Mouse (Mus musculus): ENCODE measurements at regions not wholly inside any gene's neighbourhood (a gene's known extent, or its start where the extent isn't known, plus 50 kb on each side); places are given as distances from the start of the nearest gene placed in this dataset.

- DNase-seq = no peak
- intact Hi-C loops (cut with DNase I) = no loop called here
Observed at GRCm38 (mm10) chr2:45904623-45905235, 787.5 kb upstream of the Zeb2 start.

- no peak for DNase-seq
- intact Hi-C loops (cut with DNase I) = no loop called here
Observed at GRCm38 (mm10) chr2:45904090-45904489, 786.9 kb upstream of the Zeb2 start.

- no peak for DNase-seq
- intact Hi-C loops (cut with DNase I) = no loop called here
Observed at GRCm38 (mm10) chr2:45903350-45903749, 786.2 kb upstream of the Zeb2 start.

GRCm38 (mm10) chr2:45901892-45902291 lies 784.7 kb upstream of the Zeb2 start:
- intact Hi-C loops (cut with DNase I) = no loop called here
- no peak for DNase-seq

GRCm38 (mm10) chr2:45884680-45885079 lies 767.5 kb upstream of the Zeb2 start:
- intact Hi-C loops (cut with DNase I) = no loop called here
- DNase-seq = no peak

GRCm38 (mm10) chr2:45878656-45879055 lies 761.5 kb upstream of the Zeb2 start:
- intact Hi-C loops (cut with DNase I) = no loop called here
- DNase-seq = no peak

DNA sequence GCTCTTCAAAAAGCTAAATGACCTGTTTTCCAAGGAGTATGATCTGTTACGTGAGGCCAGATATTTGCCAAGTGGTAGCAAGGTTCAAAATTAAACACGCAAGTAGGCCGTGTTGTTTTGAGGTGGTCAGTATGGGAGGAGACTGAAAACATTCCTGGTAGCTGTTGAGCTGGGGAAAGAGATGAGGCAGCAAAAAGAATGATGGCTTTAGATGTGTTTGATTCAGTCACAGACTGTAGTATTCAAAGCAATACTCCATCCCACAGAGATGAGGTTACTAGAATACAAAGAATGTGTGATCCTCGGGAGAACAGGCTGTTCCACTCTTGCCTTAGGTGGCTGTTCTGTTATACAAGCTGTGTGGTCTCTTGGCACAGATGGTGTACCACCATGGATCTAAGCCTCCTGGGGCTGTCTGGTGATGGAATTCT lies 742.7 kb upstream of the Zeb2 start:
- no peak for DNase-seq
- intact Hi-C loops (cut with DNase I) = no loop called here

DNA sequence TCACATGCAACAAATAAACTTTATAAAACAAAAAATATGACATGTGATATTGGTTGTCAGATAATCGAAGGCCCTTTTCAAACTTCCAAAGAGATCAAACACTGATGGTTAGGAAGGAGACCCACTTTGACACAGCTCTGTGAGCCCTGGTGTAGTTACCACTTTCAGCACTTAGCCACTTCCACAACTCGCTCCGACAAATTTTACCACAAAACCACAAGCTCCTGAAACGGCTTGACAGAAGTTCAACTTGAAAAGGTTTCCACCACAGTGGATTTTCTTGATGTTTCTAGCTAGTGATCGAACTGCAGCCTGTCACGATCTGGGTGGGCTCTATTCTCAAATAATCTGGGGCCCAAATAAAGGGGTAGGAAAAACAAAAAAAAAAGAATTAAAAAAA lies 742.2 kb upstream of the Zeb2 start:
- intact Hi-C loops (cut with DNase I) = no loop called here
- no peak for DNase-seq

GRCm38 (mm10) chr2:45850018-45850605 lies 732.9 kb upstream of the Zeb2 start:
- DNase-seq = no peak
- intact Hi-C loops (cut with DNase I) = no loop called here

- DNase-seq = no peak
- intact Hi-C loops (cut with DNase I) = no loop called here
Observed at GRCm38 (mm10) chr2:45840389-45840788, 723.2 kb upstream of the Zeb2 start.

DNA sequence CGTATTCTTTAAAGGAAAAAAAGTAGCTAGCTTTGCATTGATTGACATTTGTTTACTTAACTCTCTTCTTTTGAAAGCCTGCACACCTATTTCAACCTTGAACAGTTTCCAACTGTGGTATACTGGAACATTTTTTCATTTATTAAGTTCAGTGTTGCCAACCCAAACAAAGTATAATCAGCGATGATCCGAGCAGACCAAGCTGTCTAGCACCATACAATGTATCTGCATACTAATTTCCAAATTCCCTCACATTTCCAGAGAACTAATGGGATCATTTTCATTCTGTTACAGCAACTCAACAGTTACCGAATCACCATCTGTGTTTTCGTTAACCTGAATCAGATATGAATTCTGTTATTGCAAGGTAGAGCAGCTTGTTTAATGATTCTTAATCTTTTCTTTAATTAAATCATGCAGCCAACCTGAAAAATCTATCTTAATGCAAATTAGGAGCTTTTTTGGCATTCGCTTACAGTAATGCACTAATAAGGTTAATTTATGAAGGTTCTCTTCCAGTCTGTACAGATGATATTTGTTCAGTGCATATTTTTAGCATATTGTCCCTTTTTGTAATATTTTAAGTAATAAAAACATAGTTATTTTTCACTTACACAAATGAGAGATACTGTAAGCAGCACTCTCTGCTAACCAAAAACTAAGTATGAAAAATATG lies 719.5 kb upstream of the Zeb2 start:
- intact Hi-C loops (cut with DNase I) = no loop called here
- DNase-seq = no peak

GRCm38 (mm10) chr2:45817945-45818719 lies 700.9 kb upstream of the Zeb2 start:
- intact Hi-C loops (cut with DNase I) = no loop called here
- DNase-seq = peak in 1 of 2 experiments; percentile 19

- intact Hi-C loops (cut with DNase I) = no loop called here
- no peak for DNase-seq
Observed at GRCm38 (mm10) chr2:45814741-45815140, 697.5 kb upstream of the Zeb2 start.

GRCm38 (mm10) chr2:45805329-45805728 lies 688.1 kb upstream of the Zeb2 start:
- no peak for DNase-seq
- intact Hi-C loops (cut with DNase I) = no loop called here

- intact Hi-C loops (cut with DNase I) = no loop called here
- no peak for DNase-seq
Observed at GRCm38 (mm10) chr2:45800131-45800530, 682.9 kb upstream of the Zeb2 start.

GRCm38 (mm10) chr2:45793561-45793960 lies 676.4 kb upstream of the Zeb2 start:
- no peak for DNase-seq
- intact Hi-C loops (cut with DNase I) = no loop called here

DNA sequence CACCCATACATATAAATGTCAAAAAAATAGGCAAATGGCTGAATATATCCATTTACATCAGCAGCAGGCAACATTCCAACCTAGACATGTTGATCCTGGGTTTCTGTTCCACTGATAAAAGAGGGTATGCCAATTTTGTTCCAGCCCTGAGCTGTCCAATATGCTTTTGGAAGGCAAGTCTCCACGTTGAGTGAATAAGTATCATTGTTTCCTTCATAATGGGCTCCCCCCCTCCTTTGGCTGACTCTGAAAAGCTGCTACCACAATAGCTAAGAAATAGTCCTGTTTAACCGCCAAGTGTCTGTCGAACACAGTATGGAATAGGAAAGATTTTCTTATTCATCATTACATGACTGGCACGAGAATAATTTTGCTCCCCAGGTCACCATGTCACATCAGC lies 672.5 kb upstream of the Zeb2 start:
- intact Hi-C loops (cut with DNase I) = no loop called here
- no peak for DNase-seq

GRCm38 (mm10) chr2:45787732-45788390 lies 670.7 kb upstream of the Zeb2 start:
- intact Hi-C loops (cut with DNase I) = no loop called here
- DNase-seq = no peak

- DNase-seq = no peak
- intact Hi-C loops (cut with DNase I) = no loop called here
Observed at GRCm38 (mm10) chr2:45786787-45787186, 669.6 kb upstream of the Zeb2 start.

GRCm38 (mm10) chr2:45785684-45786083 lies 668.5 kb upstream of the Zeb2 start:
- intact Hi-C loops (cut with DNase I) = no loop called here
- DNase-seq = no peak

Measured in heart, postnatal 14 days (tissue).